Mouse (Mus musculus): ENCODE data around the gene Tmem216. TPM values are rescaled to one million over a fixed set of nuclear protein-coding genes. Genes with fewer than 3 reads are reported as not detected.

The Tmem216 gene
- 6.7 TPM for polyA plus RNA-seq (2017; shearing (Covaris generic))

GRCm38 (mm10) chr19:10555624-10556510 lies at the start of gene Tmem216:
TSS of gene Tmem216 (minus strand) at chr19:10556238.

DNA sequence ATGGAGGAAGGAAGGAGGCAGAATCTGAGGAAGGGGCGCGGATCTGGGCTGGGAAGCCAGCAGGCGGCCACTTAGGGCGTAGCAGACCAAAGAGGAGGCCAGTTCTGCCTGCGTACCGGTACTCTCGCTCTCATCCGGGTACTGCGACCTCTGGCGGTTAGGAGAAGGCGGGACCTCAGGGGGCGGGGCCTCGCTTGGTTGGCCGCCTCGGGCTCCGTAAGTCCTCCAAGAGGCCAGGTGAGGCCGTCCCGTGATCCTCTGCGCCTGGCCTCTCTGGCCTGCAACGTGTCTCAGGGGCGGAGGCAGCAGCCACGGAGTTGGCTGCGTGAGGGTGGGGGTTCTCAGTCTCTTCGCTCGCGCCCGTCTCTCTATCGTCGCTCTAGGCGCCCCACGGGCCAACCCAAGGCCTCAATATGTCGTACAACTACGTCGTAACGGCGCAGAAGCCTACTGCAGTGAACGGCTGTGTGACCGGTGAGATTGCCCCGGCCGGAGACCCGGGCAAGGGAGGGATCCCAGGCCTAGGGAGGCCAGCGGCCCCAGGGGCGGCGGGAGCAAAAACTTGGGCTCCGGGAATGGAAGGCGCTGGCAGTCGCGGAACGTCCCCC lies 49.4 kb upstream of the Tmem216 start, which contains the start of the genes Ddb1 and Tkfc:
Ddb1 (plus strand) TSS at position 35 of the 608 bp plus-strand sequence.
Tkfc (minus strand) TSS at position 362 of the 608 bp plus-strand sequence.

GRCm38 (mm10) chr19:10576690-10577561 lies 20.9 kb upstream of the Tmem216 start, which contains the start of the genes Cyb561a3 and Tmem138:
TSS of gene Cyb561a3 (plus strand) at chr19:10577172.
TSS of gene Tmem138 (minus strand) at chr19:10577362.

GRCm38 (mm10) chr19:10525910-10526309 lies 30.1 kb downstream of the Tmem216 start, which contains the start of gene Sdhaf2:
TSS of gene Sdhaf2 (minus strand) at chr19:10526142.

GRCm38 (mm10) chr19:10525106-10525901 lies 30.7 kb downstream of the Tmem216 start, which contains the start of gene Cpsf7:
TSS of gene Cpsf7 (plus strand) at chr19:10525266.

Other genes starting within 250 kb of the Tmem216 start
- not detected for gene Syt7, start 167.1 kb downstream of the Tmem216 start, polyA plus RNA-seq (2017; shearing (Covaris generic))
- gene Lrrc10b, start 98.8 kb downstream of the Tmem216 start, polyA plus RNA-seq (2017; shearing (Covaris generic)), result not detected
- 0.36 TPM for gene Ppp1r32, start 73.3 kb downstream of the Tmem216 start, polyA plus RNA-seq (2017; shearing (Covaris generic))
- 27.6 TPM for gene Cpsf7, start 31.0 kb downstream of the Tmem216 start, polyA plus RNA-seq (2017; shearing (Covaris generic))
- 49.1 TPM for gene Sdhaf2, start 30.1 kb downstream of the Tmem216 start, polyA plus RNA-seq (2017; shearing (Covaris generic))
- gene Cyb561a3, start 20.9 kb upstream of the Tmem216 start, polyA plus RNA-seq (2017; shearing (Covaris generic)), result 21.7 TPM
- gene Tmem138, start 21.1 kb upstream of the Tmem216 start, polyA plus RNA-seq (2017; shearing (Covaris generic)), result 4.8 TPM
- gene Ddb1, start 49.1 kb upstream of the Tmem216 start, polyA plus RNA-seq (2017; shearing (Covaris generic)), result 143 TPM
- 4.7 TPM for gene Tkfc, start 49.4 kb upstream of the Tmem216 start, polyA plus RNA-seq (2017; shearing (Covaris generic))
- not detected for gene Vwce, start 78.0 kb upstream of the Tmem216 start, polyA plus RNA-seq (2017; shearing (Covaris generic))
- gene Pga5, start 121.8 kb upstream of the Tmem216 start, polyA plus RNA-seq (2017; shearing (Covaris generic)), result not detected
- 24.9 TPM for gene Vps37c, start 132.5 kb upstream of the Tmem216 start, polyA plus RNA-seq (2017; shearing (Covaris generic))
- gene Cd5, start 182.8 kb upstream of the Tmem216 start, polyA plus RNA-seq (2017; shearing (Covaris generic)), result 505 TPM